Mouse (Mus musculus): ENCODE results near the gene Xirp1.

DNA sequence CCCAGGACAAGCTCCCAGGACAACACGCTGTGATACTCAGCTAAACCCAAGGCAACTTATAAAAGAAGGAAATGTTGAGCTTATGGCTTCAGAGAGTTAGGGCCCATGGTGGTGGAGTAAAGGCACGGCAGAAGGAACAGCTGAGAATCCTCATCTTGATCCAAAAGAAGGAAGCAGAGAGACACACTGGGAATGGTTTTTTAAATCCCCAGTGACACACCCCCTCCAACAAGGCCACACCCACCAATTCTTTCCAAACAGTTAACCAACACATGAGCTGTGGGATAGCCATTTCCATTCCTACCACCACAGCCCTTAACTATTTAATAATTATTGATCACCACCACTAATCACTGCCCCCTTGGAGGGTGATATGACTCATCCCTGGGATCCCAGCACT, 47.9 kb upstream of the Xirp1 start:
- TF ChIP-seq CTCF (conservative IDR thresholded peaks at IDR 0.05 in 1 of 2, IDR thresholded peaks at IDR 0.05 in 1 of 2; ENCODE audit: low read depth in 2 of 2, low read length in 2 of 2) (no peak), POLR2A (IDR thresholded peaks at IDR 0.05; ENCODE audit: low read depth, low read length) (no peak), USF1 (IDR thresholded peaks at IDR 0.05; ENCODE audit: low read depth, low read length) (no peak), GABPA (IDR thresholded peaks at IDR 0.05; ENCODE audit: insufficient replicate concordance, low read depth, low read length) (no peak), NRF1 (IDR thresholded peaks at IDR 0.05; ENCODE audit: low read depth, low read length) (no peak), IRF4 (IDR thresholded peaks at IDR 0.05; ENCODE audit: low read depth, low read length) (no peak), CHD1 (IDR thresholded peaks at IDR 0.05; ENCODE audit: low read depth, low read length) (no peak), ETS1 (conservative IDR thresholded peaks at IDR 0.05; ENCODE audit: low read depth, low read length) (no peak), KAT2A (IDR thresholded peaks at IDR 0.05; ENCODE audit: insufficient replicate concordance, low read length) (no peak), UBTF (IDR thresholded peaks at IDR 0.05; ENCODE audit: low read depth, low read length) (no peak), MXI1 (IDR thresholded peaks at IDR 0.05; ENCODE audit: low read depth, low read length) (no peak), ZC3H11A (IDR thresholded peaks at IDR 0.05; ENCODE audit: low read depth, low read length) (no peak), BHLHE40 (IDR thresholded peaks at IDR 0.05; ENCODE audit: low read depth, low read length) (no peak), MAX (IDR thresholded peaks at IDR 0.05; ENCODE audit: low read length) (no peak)
